Mouse (Mus musculus): ENCODE measurements around the gene Harbi1.

DNA sequence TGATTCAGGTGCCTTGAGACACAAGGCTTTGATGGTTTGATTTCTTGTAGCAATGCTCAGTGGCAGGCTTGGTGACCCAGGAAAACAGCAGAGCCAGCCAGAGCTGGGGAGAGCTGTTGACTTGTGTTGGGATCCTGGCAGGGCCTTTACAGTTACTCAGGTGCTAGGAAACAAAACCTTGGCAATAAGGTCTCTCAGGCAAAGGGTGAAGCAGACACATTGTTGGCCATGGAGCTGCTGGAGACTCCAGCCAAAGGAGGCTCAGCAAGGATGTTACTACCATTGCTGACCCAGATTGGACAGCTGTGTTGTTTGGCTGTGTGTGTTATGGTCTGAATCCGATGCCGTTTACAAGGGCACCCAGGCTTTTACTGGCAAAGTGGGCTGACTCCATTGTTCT, 37.1 kb upstream of the Harbi1 start:
- TF ChIP-seq CTCF (conservative IDR thresholded peaks at IDR 0.05; ENCODE audit: low read length) (no peak), POU5F1 (IDR thresholded peaks at IDR 0.05; ENCODE audit: borderline replicate concordance, low read length) (no peak), NANOG (IDR thresholded peaks at IDR 0.05; ENCODE audit: borderline replicate concordance, low read length) (no peak)

Measured in E14TG2a.4 (cell line).